Mouse (Mus musculus): Measurements from ENCODE around the gene Actr8. TPM values are rescaled to one million over a fixed set of nuclear protein-coding genes. Genes with fewer than 3 reads are reported as not detected.

Gene Actr8
- total RNA-seq, 4 experiments from 2014 or later, result 37.7 to 46.1 (median 40.5) TPM

DNA sequence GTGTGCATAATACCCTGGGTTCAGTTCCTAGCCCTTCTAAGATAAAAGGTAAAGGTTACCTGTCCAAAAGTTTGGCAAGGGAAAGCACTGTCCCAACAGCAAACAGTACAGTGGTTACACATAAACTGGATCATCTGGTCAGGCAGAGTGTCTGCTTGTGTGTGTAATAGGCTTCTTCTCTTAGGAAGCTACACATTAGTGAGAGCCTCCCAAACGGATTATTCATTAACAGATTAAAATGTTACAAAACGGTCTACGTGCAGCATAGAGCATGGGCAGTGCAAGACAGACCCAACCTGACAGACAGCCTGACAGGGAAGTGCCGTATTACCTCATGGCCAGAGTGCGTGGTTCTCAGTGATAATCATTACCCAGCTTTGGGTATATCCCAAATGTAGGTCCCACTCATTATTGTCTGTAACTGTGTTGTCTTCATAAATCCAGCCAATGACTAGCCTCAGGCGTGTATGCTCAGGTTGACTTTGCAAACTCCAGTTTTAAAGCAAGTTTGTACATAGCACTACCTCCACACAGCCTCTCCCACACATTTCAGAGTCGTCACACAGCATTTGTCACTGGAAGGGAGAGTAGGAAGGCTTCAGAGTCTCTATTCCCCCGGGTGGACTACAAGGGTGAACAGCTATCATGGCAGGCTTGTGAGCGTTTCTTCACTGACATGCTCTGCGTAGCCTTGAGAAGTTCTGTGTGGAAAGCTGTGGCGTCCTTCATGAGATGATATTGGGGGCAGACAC is 18.0 kb downstream of the Actr8 start:
- no peak for DNase-seq (ENCODE audit: low spot score)

- no peak for DNase-seq (ENCODE audit: low spot score)
These were observed 19.2 kb downstream of the Actr8 start for GRCm38 (mm10) chr14:29997345-29997744.

DNA sequence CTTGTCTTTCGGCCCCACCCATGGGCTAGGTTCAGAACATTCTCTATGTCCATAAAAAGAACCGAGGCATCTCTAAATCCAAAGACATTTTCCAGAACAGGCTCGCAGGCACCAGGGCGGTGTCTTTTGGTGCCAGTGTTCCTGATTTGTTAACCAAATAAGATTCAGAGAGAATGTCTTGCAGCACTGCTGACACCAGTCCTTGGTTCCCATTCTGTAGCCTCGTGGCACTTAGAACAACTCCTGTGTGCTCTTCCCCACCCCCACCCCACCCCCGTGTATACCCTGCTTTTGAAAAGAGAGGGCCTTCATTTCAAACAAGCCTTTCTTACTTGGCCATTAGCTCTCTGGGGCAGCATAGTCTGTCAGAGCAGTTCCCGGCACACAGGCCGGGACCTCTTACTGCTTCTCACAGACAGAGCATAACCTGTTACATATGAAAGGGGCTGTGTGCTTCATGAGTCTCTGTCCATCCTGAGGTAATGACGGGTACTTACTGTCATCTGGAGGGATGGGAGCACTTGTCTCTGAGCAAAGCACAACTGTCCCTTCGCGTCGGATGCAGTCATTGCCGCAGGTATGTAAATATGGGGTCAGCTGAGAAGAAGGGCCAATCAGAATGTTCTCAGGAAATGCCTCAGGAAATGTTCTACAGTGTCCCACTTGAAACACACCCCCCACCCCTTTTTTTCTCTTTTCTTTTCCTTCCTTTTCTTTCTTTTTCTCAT is 20.8 kb downstream of the Actr8 start:
- no peak for DNase-seq (ENCODE audit: low spot score)

- no peak for DNase-seq (ENCODE audit: low spot score)
These were observed 21.3 kb downstream of the Actr8 start for GRCm38 (mm10) chr14:29999475-29999811.

DNA sequence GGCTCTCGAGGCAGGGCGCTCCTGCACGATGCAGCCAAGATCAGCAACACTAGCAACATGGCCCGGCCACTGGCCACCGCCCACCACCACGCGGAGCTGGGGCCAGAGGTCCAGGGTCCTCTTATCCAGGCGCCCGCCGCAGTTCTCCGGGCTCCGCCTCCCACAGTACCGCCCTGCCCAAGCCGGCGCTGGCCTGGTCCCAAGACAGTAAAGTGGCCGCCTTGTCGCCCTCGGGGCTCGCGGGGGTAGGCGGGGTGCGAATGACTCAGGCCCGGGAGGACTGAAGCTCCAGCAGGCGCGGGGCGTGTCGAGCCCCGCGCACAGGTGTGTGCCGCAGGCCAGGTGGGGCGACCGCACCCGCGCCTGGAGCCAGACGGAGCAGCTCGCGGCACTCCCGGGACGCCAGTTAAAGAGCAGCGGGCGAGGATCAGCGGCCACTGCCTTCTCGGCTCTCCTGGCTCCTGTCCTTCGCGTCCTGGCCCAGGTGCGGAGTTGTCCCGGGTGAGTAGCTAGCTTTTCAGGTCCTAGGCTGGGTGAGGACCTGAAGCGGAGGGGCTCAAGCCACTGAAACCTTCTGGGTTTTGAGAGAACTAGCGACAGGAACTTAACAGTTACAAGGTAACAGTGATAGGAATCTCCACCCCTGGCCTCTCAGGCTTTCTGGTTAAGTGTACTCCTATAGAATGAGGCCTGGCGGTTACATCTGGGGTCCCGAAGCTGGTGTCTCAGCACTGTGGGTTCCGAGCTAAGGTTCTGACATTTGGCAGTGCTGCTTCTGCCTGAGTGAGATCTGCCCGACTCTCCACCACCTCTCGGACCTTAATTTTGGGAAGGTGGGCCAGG is 30.8 kb downstream of the Actr8 start, which contains the start of the genes Il17rb and Chdh:
Gene Il17rb, minus strand, starts transcription at position 164 of the 843 bp plus-strand sequence.
Gene Chdh, plus strand, starts transcription at position 291 of the 843 bp plus-strand sequence.
- DNase-seq (ENCODE audit: low spot score), result no peak

DNA sequence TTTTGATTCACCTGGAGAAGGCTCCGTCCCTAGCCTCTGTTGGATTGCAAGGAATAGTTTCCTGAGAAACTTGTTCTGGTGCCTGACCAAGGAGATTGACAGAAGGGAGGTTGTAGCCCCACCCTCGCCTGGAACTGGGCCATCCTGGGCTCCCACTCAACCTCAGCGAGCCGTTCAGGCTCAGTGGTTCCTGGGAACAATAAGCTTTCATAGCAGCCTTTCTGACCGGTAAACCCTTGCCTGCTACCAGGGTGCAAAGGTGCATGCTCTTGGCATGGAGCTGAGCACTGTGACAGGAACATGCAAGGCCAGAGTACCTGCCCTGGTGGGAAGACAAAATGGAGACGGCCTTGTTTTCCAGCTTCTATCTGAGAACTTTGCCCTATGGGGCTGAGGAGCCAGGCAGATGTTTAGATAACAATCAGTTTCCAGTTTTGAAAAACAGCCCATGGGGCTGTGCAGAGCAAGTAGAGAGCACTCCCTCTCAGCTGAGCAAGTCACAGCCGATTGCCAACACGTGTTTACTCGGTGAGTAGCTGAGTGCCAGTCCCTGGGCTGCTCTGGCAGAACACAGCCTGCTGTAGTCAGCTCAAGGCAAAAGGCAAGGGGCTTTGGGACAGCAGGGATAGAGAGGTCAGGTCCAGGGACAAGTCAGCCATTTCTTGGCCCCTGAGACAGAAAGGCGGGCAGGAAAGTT is 31.9 kb downstream of the Actr8 start:
- peak; percentile 45 for DNase-seq (ENCODE audit: low spot score)

DNA sequence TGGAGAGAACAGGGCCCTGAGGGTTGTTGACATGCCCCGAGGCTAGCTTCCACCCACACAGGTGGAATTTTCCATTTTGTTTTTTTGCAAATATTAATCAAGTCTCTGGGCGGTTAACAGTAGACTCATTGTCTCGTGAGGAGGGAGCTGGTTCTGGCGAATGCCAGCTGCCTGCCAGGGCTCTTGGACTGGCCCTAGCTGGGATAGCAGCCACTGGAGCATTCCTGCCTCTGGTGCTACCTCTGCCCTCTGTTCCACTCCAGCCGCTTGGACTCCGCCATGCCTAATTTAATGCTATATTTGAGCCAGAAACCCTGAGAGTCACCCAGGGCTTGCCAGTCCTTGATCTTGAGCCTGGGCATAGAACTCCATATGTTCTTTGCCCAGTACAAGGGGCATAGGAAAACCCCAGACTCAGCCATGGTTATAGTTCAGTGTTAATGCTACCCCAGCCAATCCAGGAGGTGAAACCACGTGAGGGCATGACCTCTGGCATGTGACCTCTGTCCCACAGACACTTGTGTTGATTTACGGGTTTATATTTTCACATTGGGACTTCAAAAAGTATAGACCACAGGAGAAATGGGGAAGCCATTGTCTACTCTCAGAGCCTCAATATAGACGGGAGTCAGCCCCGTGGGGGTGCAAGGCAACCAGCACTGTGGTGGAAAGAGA is 33.9 kb downstream of the Actr8 start:
- no peak for DNase-seq (ENCODE audit: low spot score)

- no peak for DNase-seq (ENCODE audit: low spot score)
These were observed 36.4 kb downstream of the Actr8 start for GRCm38 (mm10) chr14:30014487-30014886.

- DNase-seq (ENCODE audit: low spot score), result no peak
These were observed 36.9 kb downstream of the Actr8 start for GRCm38 (mm10) chr14:30015008-30015407.

DNA sequence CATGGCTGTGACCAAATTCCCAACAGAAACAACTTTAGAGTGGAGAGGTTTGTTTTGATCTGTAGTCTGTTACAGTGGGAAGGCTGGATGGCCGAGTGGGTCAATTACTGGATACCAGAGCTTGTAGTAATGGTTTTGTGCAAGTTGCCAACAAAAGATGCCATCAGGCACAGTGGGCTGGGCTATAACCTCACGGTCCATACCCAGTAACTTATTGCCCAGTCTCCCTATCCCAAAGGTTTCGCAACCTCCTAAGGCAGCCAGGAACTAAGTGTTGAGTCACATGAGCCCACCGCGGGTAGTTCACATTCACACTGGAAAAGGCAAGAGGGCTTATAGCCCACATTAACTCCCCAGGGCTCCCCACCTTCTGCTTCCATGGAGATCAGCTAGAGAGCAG is 38.5 kb downstream of the Actr8 start:
- DNase-seq (ENCODE audit: low spot score), result no peak

DNA sequence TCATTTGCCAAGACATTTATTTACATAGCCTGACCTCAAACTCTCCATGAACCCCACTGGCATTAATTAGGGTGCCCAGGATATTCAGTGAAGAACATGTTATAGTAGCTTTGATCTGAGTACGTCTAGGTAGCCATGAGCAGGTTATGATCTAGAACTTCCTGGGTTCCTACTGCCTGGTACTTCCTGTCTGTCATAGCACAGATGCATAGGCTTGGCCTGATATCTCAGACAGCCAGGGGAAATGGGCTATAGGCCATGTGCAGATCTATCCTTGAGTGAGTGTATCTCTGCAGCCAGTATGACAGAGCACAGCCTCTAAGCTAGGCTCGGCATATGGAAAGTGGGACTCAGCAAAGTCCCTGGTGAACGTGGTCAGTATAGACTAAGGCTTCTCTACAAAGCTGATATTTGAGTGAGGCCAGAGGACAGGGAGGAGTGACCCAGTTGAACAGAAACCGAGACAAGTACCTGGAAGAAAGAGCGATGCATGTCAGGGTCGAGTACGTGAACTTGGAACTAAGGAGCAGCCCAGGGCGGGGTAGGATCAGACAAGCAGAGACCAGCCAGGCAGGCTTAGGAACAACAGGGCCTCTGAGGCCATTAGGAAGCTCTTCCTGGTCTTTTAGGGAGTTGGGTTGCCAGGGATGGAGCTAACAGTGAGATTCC is 39.8 kb downstream of the Actr8 start:
- DNase-seq (ENCODE audit: low spot score), result no peak

GRCm38 (mm10) chr14:30018463-30018801 is 40.3 kb downstream of the Actr8 start:
- DNase-seq (ENCODE audit: low spot score), result no peak

DNA sequence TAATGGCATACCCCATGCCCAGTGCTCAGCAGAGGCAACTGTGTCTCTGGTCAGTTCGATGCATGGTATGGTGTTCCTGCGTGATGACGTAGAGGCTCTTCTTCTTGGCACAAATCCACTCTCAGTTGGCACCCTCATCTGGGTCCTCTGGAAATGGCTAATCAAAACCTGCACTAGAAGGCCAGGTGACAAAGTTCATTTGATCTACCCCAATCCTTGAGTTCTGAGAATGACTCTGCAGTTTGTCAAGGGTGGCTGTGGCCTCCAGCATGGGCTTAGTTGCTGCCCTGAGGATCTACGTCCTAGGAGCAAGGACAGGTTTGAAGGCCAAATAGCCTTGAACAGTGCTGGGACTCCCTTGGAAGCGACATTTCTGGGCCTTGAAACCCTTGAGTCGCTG is 40.7 kb downstream of the Actr8 start:
- no peak for DNase-seq (ENCODE audit: low spot score)

GRCm38 (mm10) chr14:30019375-30019774 is 41.2 kb downstream of the Actr8 start:
- DNase-seq (ENCODE audit: low spot score), result no peak

- no peak for DNase-seq (ENCODE audit: low spot score)
These were observed 41.8 kb downstream of the Actr8 start for GRCm38 (mm10) chr14:30019792-30020575.

DNA sequence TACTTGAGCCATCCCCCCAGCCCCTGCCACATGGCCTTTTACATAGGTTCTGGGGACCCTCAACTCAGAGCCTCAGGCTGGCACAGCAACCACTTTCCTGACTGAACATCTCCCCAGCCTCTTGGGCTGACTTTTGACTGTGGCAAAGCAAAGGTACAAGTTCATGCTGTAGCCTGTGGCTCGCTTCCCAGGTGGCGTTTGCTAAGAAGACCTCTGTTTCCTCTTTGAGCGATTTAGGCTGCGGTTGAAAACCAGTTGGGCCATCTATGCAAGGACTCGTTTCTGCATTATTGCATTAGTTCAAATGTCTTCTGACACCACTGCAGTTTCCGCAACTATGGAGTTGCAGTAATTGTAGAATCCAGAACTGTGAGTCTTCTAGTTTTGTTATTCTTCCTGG is 44.3 kb downstream of the Actr8 start:
- no peak for DNase-seq (ENCODE audit: low spot score)

- DNase-seq (ENCODE audit: low spot score), result no peak
These were observed 46.2 kb downstream of the Actr8 start for GRCm38 (mm10) chr14:30024387-30024786.

DNA sequence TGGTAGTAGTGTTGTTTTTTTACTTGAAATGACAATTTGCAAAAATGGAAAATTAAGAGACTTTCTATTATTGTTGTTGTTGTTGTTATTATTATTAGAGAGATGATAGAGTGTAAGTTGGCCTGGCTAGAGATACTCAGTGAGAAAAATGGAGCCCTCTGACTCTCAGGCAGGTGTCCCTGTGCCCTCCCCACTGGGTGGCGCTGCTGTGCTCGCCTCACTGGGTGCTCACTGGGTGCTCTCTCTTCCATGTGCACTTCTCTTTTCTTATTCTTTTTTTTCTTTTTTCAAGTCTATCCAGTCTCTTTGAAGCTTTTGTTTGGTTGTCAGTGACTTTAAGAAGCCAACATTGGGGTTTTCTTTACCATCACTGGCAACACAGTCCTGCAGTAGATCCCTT is 49.2 kb downstream of the Actr8 start:
- DNase-seq (ENCODE audit: low spot score), result no peak

DNA sequence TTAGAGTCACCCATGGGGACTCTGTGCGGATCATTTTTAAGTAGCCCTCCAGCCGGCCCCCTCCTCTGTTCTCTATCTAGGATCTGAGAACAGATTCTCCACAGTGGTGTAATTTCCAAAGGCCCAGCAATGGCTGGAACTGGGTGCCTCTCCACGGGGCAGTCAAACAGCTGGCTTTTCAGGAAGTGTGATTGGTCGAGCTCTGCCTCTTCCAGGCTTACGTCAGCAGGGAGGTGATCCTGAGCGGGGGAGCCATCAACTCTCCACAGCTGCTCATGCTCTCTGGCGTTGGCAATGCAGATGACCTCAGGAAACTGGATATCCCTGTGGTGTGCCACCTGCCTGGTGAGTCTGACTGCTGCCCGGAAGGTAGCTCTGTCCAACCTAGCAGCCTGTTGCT is 55.3 kb downstream of the Actr8 start:
- no peak for DNase-seq (ENCODE audit: low spot score)

- DNase-seq (ENCODE audit: low spot score), result no peak
These were observed 60.3 kb downstream of the Actr8 start for GRCm38 (mm10) chr14:30038431-30038830.
